Mouse (Mus musculus): ENCODE measurements around the gene Rspo3. TPM values are rescaled to one million over a fixed set of nuclear protein-coding genes. Genes with fewer than 3 reads are reported as not detected.

The Rspo3 gene
- polyA plus RNA-seq, 1 experiment from 2014 or later: 1.7 TPM

- Histone ChIP-seq H3K9me3 (ENCODE audit: control insufficient read depth, low read length) (no peaks in the 10 kb centered on the region), H3K4me2 (ENCODE audit: low read depth, low read length) (peak overlapping the region; percentile 25; the same call in 1 of the 2 replicates), H3K4me3 (ENCODE audit: low read length) (no peak overlapping the region), H3K36me3 (ENCODE audit: control insufficient read depth, insufficient read depth, low read length) (no peaks in the 10 kb centered on the region), H3K27ac (ENCODE audit: low read length) (no peak overlapping the region), H3K27me3 (ENCODE audit: control insufficient read depth, insufficient read depth, low read depth, low read length) (no peaks in the 10 kb centered on the region), H3K4me1 (replicated peaks; ENCODE audit: control insufficient read depth, insufficient read depth, low read length) (no peaks in the 10 kb centered on the region), H3K9ac (ENCODE audit: low read length) (no peak overlapping the region)
- 43% methylated on average over 8 of the region's 8 CpGs for WGBS
- no peak for ATAC-seq (ENCODE audit: low read depth)
Measured at GRCm38 (mm10) chr10:29402656-29403268, 132.9 kb downstream of the Rspo3 start.

Other genes with a start within 250 kb of the Rspo3 start
- gene Echdc1, start 222.7 kb downstream of the Rspo3 start, polyA plus RNA-seq (2015; fragmentation: Nextera tagmentation; extraction: Ambion mirVana): 21.2 and 22.6 TPM in 2 replicates
- 52.5 and 53.3 TPM in 2 replicates for gene Rnf146, start 173.4 kb downstream of the Rspo3 start, polyA plus RNA-seq (2015; fragmentation: Nextera tagmentation; extraction: Ambion mirVana)